Mouse (Mus musculus) kidney, adult 2 months (tissue): ENCODE data around the gene Rgs12. TPM values are rescaled to one million over a fixed set of nuclear protein-coding genes. Genes with fewer than 3 reads are reported as not detected.

Source experiments
- DNase-seq: peaks from one replicate; pipeline ENCODE4 v3.0.0; 2021
- H3K27ac ChIP-seq: fragments of 200-500 bp; 2 replicates; pipeline ENCODE4 v1.5.1; 2012; ENCODE audit warnings: low read depth, low read length, control low read depth, inconsistent platforms; ENCODE audit not compliant: insufficient read depth
- H3K27me3 ChIP-seq: fragments of 200-500 bp; replicated peaks from 2 replicates; pipeline ENCODE4 v1.6.1; 2012; ENCODE audit warnings: mild to moderate bottlenecking, moderate library complexity, low read length, inconsistent platforms; ENCODE audit not compliant: control insufficient read depth, insufficient read depth
- H3K36me3 ChIP-seq: fragments of 200-500 bp; 2 replicates; pipeline ENCODE4 v1.6.1; 2012; ENCODE audit warnings: mild to moderate bottlenecking, moderate library complexity, low read length, inconsistent platforms; ENCODE audit not compliant: control insufficient read depth, insufficient read depth
- H3K4me1 ChIP-seq: fragments of 200-500 bp; 2 replicates; pipeline ENCODE4 v1.6.1; 2011; ENCODE audit warnings: low read length; ENCODE audit not compliant: control insufficient read depth, insufficient read depth
- H3K4me3 ChIP-seq: fragments of 200-500 bp; 2 replicates; pipeline ENCODE4 v1.5.1; 2011; ENCODE audit warnings: mild to moderate bottlenecking, low read depth, low read length, control low read depth; ENCODE audit not compliant: insufficient read depth
- CTCF ChIP-seq: fragments of 200-500 bp; conservative IDR thresholded peaks from 2 replicates; pipeline ENCODE4 v1.5.1; 2011; ENCODE audit warnings: low read depth, mild to moderate bottlenecking, control low read depth, low read length, moderate library complexity, mixed read lengths; ENCODE audit not compliant: insufficient read depth, insufficient read length
- POLR2A ChIP-seq: fragments of 200-500 bp; IDR thresholded peaks from one replicate; pipeline ENCODE4 v1.6.1; 2011; ENCODE audit warnings: low read depth, low read length, control low read depth
- WGBS: fragments of 180-500 bp; shearing (Covaris S2); methylation state at CpG from one replicate; pipeline ENCODE4 v1.1.7; 2018; 5-methylcytosine and 5-hydroxymethylcytosine counted together
- polyA plus RNA-seq: library from polyadenylated mRNA; depleted of rRNA; stranded (reverse); fragments of >200 nt; gene quantifications from 2 replicates; pipeline ENCODE4 v1.2.3, GENCODE M21; 2012

The Rgs12 gene
- polyA plus RNA-seq, 1 experiment, result 20.7 TPM

GRCm38 (mm10) chr5:34968386-34968785, 19.1 kb downstream of the Rgs12 start:
- no peak overlapping the region for H3K4me3 ChIP-seq
- TF ChIP-seq CTCF (no peak), POLR2A (no peak)
- H3K36me3 ChIP-seq, result no peaks in the 10 kb centered on the region
- no peaks in the 10 kb centered on the region for H3K27me3 ChIP-seq
- no peaks in the 10 kb centered on the region for H3K4me1 ChIP-seq
- peak; percentile 69 for DNase-seq
- 79% methylated on average over 5 of the region's 5 CpGs for WGBS
- H3K27ac ChIP-seq, result peak overlapping the region; percentile 64

DNA sequence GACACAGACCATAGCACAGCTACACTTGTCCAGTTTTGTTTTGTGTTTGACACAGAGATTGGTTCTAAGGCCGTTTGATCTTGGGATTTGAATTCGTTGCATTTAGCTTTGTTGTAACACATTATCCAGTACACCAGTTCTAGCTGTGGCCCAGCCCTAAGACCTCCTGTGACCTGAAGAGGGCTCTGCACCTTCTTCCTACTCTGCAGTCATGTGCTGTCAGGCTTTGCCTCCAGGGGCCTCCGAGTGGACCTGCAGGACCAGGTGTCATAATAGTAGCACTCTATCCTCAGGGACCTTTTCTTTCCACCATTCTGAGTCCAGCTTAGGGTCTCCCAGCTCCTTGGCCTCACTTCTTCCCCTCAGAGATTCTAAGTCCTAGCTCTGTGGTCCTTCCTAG, 23.2 kb downstream of the Rgs12 start:
- H3K36me3 ChIP-seq, result no peaks in the 10 kb centered on the region
- no peak for TF ChIP-seq CTCF
- TF ChIP-seq POLR2A, result no peak

DNA sequence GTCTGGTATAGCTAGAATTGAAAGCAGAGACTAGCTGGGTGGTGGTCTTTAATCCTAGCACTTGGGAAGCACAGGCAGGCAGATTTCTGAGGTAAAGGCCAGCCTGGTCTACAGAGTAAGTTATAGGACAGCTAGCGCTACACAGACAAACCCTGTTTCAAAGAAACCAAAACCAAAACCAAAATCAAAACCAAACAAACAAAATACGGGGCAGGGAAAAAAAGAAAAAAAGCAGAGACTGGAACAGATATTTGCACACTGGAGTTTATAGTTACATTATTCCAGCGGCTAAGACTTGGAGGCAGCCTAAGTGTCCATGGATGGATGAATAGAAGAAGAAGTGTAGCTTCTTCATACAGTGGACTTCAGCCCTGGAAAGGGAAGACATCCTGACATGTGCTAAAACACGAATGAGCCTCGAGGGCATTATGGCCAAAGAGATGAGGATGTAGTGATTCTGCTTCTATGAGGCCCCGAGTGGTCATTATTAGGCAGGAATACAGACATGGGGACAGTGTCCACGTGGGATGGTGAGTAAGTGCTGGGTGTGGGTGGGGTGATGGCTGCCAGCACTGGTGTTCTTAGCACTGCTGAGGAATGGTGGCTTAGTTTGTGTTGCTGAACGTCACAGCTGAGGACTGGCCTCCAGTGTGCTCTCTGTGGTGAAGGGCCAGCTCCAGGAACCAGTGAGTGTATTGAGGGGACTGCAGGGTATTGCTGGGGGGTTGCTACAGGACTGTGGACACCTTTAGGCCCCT, 24.5 kb downstream of the Rgs12 start:
- TF ChIP-seq CTCF (no peak), POLR2A (no peak)
- no peak for DNase-seq
- no peaks in the 10 kb centered on the region for H3K27me3 ChIP-seq
- peak overlapping the region; percentile 61; the same call in 1 of the 2 replicates for H3K27ac ChIP-seq
- 63% methylated on average over 8 of the region's 8 CpGs for WGBS
- H3K4me3 ChIP-seq, result no peak overlapping the region
- no peaks in the 10 kb centered on the region for H3K36me3 ChIP-seq
- no peaks in the 10 kb centered on the region for H3K4me1 ChIP-seq

More for the DNA sequence above, 23.2 kb downstream of the Rgs12 start:
- Histone ChIP-seq H3K4me1 (no peaks in the 10 kb centered on the region), H3K27me3 (no peaks in the 10 kb centered on the region), H3K27ac (no peak overlapping the region), H3K4me3 (no peak overlapping the region)
- DNase-seq, result no peak
- WGBS, result 78% methylated on average over 3 of the region's 3 CpGs

GRCm38 (mm10) chr5:34974773-34975443, 25.7 kb downstream of the Rgs12 start:
- 87% methylated on average over 11 of the region's 11 CpGs for WGBS
- no peak for TF ChIP-seq POLR2A
- TF ChIP-seq CTCF, result no peak
- H3K36me3 ChIP-seq, result no peaks in the 10 kb centered on the region
- no peak for DNase-seq
- H3K27me3 ChIP-seq, result no peaks in the 10 kb centered on the region
- no peaks in the 10 kb centered on the region for H3K4me1 ChIP-seq
- H3K27ac ChIP-seq, result no peak overlapping the region
- no peak overlapping the region for H3K4me3 ChIP-seq

DNA sequence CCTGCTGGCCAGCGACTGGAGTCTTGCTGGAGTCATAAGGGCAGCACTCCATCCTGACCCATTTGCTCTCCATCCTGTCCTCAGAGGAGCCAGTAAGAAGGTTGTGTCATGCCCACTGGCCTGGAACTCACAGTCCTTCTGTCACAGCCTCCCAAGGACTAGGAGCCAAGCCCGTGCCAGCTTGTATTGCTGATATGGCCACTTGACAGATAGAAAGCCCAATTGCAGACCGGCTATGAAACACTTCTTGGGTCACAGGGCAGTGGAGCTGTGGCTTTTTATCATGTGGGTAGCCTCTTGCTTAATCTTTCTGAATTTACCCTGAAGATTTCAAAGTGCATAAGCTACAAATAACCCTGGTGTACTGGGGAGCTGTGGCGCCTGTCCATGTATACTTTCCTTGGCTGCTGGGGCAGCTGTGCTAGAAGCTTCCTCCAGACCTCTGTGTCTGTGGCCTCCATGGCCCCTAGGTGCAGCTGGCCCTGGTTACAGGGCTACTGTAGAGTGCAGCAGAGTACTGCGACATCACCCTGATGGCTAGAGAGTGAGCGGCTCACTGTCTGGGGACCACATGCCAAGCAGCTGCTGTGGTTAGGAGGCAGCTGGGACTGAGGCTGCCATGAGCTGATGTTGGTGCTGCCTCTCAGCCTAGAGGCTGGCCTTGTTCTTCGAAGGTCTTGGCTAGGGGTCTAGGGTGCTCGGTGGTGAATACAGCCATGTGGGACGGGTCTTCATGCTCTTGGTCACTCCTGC, 27.5 kb downstream of the Rgs12 start:
- no peaks in the 10 kb centered on the region for H3K27me3 ChIP-seq
- WGBS, result 90% methylated on average over 9 of the region's 9 CpGs
- no peak for DNase-seq
- no peaks in the 10 kb centered on the region for H3K36me3 ChIP-seq
- H3K4me1 ChIP-seq, result no peaks in the 10 kb centered on the region
- TF ChIP-seq POLR2A (no peak), CTCF (no peak)
- no peak overlapping the region for H3K4me3 ChIP-seq
- H3K27ac ChIP-seq, result no peak overlapping the region

- Histone ChIP-seq H3K27ac (no peak overlapping the region), H3K4me3 (no peak overlapping the region), H3K4me1 (no peaks in the 10 kb centered on the region), H3K36me3 (no peaks in the 10 kb centered on the region), H3K27me3 (no peaks in the 10 kb centered on the region)
- DNase-seq, result no peak
- no peak for TF ChIP-seq POLR2A
- TF ChIP-seq CTCF, result no peak
- WGBS, result 56% methylated on average over 6 of the region's 6 CpGs
Measured at GRCm38 (mm10) chr5:34980099-34980498, 30.9 kb downstream of the Rgs12 start.

- Histone ChIP-seq H3K4me3 (no peak overlapping the region), H3K27ac (no peak overlapping the region), H3K36me3 (no peaks in the 10 kb centered on the region), H3K27me3 (no peaks in the 10 kb centered on the region), H3K4me1 (no peaks in the 10 kb centered on the region)
- DNase-seq, result no peak
- no peak for TF ChIP-seq CTCF
- TF ChIP-seq POLR2A, result no peak
- WGBS, result 73% methylated on average over 3 of the region's 3 CpGs
Measured at GRCm38 (mm10) chr5:34981734-34982133, 32.5 kb downstream of the Rgs12 start.
